Mouse (Mus musculus): ENCODE data around the gene Hspa1a.

Gene Hspa1a

GRCm38 (mm10) chr17:34952378-34953040, 19.4 kb downstream of the Hspa1a start:
- in situ Hi-C loops (cut with MboI; ENCODE audit: unreplicated experiment in 2 of 2), result loop anchor here in 1 of 2 experiments (5.0 kb wide), 1 partner anchor 35 kb away; no protein-coding TSS in a partner anchor

GRCm38 (mm10) chr17:34951636-34952377, 20.1 kb downstream of the Hspa1a start:
- in situ Hi-C loops (cut with MboI; ENCODE audit: unreplicated experiment in 2 of 2), result loop anchor here in 1 of 2 experiments (5.0 kb wide), 1 partner anchor 35 kb away; no protein-coding TSS in a partner anchor

GRCm38 (mm10) chr17:34950514-34951455, 21.2 kb downstream of the Hspa1a start:
- in situ Hi-C loops (cut with MboI; ENCODE audit: unreplicated experiment in 2 of 2), result loop anchor here in 1 of 2 experiments (5.0 kb wide), 1 partner anchor 37 kb away; no protein-coding TSS in a partner anchor

GRCm38 (mm10) chr17:34949553-34949969, 22.4 kb downstream of the Hspa1a start:
- in situ Hi-C loops (cut with MboI; ENCODE audit: unreplicated experiment in 2 of 2), result loop anchor here (5.0 to 25.0 kb wide), 4 partner anchors 33 to 312 kb away; partner anchors contain the start of genes Slc44a4 (in 2 of the 2), Atf6b (in 1 of the 2), Fkbpl (in 1 of the 2) and Lsm2 (in 1 of the 2)

- in situ Hi-C loops (cut with MboI; ENCODE audit: unreplicated experiment in 2 of 2), result loop anchor here (5.0 to 25.0 kb wide), 4 partner anchors 33 to 312 kb away; partner anchors contain the start of genes Slc44a4 (in 2 of the 2), Atf6b (in 1 of the 2), Fkbpl (in 1 of the 2) and Lsm2 (in 1 of the 2)
Measured at GRCm38 (mm10) chr17:34948721-34949552, 23.0 kb downstream of the Hspa1a start.

GRCm38 (mm10) chr17:34947606-34948005, 24.4 kb downstream of the Hspa1a start:
- in situ Hi-C loops (cut with MboI; ENCODE audit: unreplicated experiment in 2 of 2), result loop anchor here (5.0 to 25.0 kb wide), 4 partner anchors 35 to 310 kb away; partner anchors contain the start of genes Slc44a4 (in 2 of the 2), Atf6b (in 1 of the 2), Fkbpl (in 1 of the 2) and Lsm2 (in 1 of the 2)

GRCm38 (mm10) chr17:34946486-34947140, 25.3 kb downstream of the Hspa1a start:
- in situ Hi-C loops (cut with MboI; ENCODE audit: unreplicated experiment in 2 of 2), result loop anchor here (5.0 to 25.0 kb wide), 4 partner anchors 34 to 309 kb away; partner anchors contain the start of genes Slc44a4 (in 2 of the 2), Atf6b (in 1 of the 2), Fkbpl (in 1 of the 2) and Lsm2 (in 1 of the 2)

GRCm38 (mm10) chr17:34944362-34944761, 27.6 kb downstream of the Hspa1a start:
- in situ Hi-C loops (cut with MboI; ENCODE audit: unreplicated experiment in 2 of 2), result loop anchor here in 1 of 2 experiments (25.0 kb wide), 1 partner anchor 307 kb away; the partner anchor contains the start of genes Atf6b, Fkbpl, Ppt2 and Prrt1

GRCm38 (mm10) chr17:34943128-34943815, 28.7 kb downstream of the Hspa1a start:
- in situ Hi-C loops (cut with MboI; ENCODE audit: unreplicated experiment in 2 of 2), result loop anchor here in 1 of 2 experiments (25.0 kb wide), 1 partner anchor 306 kb away; the partner anchor contains the start of genes Atf6b, Fkbpl, Ppt2 and Prrt1

- in situ Hi-C loops (cut with MboI; ENCODE audit: unreplicated experiment in 2 of 2), result loop anchor here in 1 of 2 experiments (25.0 kb wide), 1 partner anchor 304 kb away; the partner anchor contains the start of genes Atf6b, Fkbpl, Ppt2 and Prrt1
Measured at GRCm38 (mm10) chr17:34941344-34942041, 30.5 kb downstream of the Hspa1a start.

- in situ Hi-C loops (cut with MboI; ENCODE audit: unreplicated experiment in 2 of 2), result loop anchor here in 1 of 2 experiments (25.0 kb wide), 1 partner anchor 301 kb away; the partner anchor contains the start of genes Atf6b, Fkbpl, Ppt2 and Prrt1
Measured at GRCm38 (mm10) chr17:34937960-34938505, 33.9 kb downstream of the Hspa1a start.

GRCm38 (mm10) chr17:34934830-34935229, 37.1 kb downstream of the Hspa1a start:
- in situ Hi-C loops (cut with MboI; ENCODE audit: unreplicated experiment in 2 of 2), result loop anchor here in 1 of 2 experiments (25.0 kb wide), 1 partner anchor 298 kb away; the partner anchor contains the start of genes Atf6b, Fkbpl, Ppt2 and Prrt1

- in situ Hi-C loops (cut with MboI; ENCODE audit: unreplicated experiment in 2 of 2), result loop anchor here in 1 of 2 experiments (25.0 kb wide), 1 partner anchor 297 kb away; the partner anchor contains the start of genes Atf6b, Fkbpl, Ppt2 and Prrt1
Measured at GRCm38 (mm10) chr17:34934031-34934430, 37.9 kb downstream of the Hspa1a start.

GRCm38 (mm10) chr17:34932287-34932686, 39.7 kb downstream of the Hspa1a start:
- in situ Hi-C loops (cut with MboI; ENCODE audit: unreplicated experiment in 2 of 2), result loop anchor here in 1 of 2 experiments (25.0 kb wide), 1 partner anchor 295 kb away; the partner anchor contains the start of genes Atf6b, Fkbpl, Ppt2 and Prrt1

- in situ Hi-C loops (cut with MboI; ENCODE audit: unreplicated experiment in 2 of 2), result loop anchor here in 1 of 2 experiments (25.0 kb wide), 1 partner anchor 294 kb away; the partner anchor contains the start of genes Atf6b, Fkbpl, Ppt2 and Prrt1
Measured at GRCm38 (mm10) chr17:34931735-34932098, 40.2 kb downstream of the Hspa1a start.
